Mouse (Mus musculus): ENCODE data around the gene Tspan12. TPM values are rescaled to one million over a fixed set of nuclear protein-coding genes. Genes with fewer than 3 reads are reported as not detected.

The Tspan12 gene
- total RNA-seq, 1 experiment from 2014 or later, result 0.69 TPM

DNA sequence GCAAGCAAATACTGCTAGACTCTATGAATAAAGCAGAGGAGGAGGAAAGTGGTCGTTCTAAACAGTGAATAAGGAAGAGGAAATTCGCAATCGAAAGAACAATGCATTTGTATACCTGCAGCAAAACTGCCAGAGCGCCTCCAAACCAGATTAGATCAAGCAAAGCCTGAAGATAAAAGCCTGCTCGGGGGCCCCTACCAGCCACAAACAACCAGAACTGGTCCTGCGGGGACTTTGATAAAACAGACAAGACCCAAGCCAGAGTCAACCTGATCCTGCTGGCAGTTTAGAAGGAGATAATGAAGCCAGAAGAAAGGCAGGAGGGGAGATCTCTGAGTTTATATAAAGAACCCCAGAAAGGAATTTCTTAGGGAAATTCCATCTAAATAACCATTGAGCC, 65.0 kb downstream of the Tspan12 start:
- no peak for ATAC-seq (replicated peaks; ENCODE audit: low read depth, poor library complexity, severe bottlenecking)

DNA sequence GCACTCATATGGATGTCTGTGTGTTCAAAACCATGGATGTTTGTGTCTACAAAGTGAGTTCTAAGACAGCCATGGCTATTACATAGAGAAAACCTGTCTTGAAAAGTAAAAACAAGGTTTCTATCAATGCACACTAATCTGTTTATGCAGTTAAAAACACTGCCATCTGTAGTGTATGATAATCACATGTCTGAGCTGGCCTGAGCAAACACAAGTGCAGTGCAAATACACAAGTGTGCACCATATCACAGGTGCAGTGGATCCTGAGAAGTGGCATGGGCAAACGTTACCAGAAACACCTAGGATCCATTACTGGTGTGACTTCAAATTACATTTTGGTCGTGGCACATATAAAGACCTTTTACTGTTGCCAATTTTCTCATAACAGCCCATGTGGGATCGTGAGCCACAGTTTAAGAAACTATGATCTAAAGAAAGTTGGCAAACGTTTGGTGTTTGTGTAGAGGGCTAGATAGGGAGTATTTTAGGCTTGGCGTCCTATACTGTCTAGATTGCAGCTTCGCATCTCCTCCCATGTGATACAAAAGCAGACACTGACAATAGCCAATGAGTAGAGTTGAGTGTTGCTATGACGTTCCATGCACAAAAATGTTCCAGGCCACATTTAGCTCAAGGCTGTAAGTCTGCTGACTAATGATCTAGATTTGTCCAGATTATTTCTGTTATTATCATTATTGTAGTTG, 78.0 kb downstream of the Tspan12 start:
- ATAC-seq (replicated peaks; ENCODE audit: low read depth, poor library complexity, severe bottlenecking), result no peak

DNA sequence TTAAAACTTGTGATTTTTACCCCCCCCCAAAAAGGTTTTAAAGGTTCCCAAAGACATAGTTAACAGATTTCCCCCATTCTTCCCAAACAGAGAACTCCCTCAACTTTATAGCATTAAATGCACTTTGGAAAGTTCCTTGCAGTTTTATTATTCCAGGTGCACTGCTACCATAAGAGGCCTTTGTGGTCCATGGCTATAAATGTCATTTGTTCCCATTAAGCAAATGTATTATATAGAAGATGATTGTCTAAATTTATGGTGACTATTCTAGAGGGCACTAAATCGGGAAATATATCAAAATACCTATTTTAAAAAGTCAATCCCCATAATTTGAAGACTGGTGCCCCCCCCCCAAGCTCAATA, 82.9 kb downstream of the Tspan12 start:
- ATAC-seq (replicated peaks; ENCODE audit: low read depth, poor library complexity, severe bottlenecking), result no peak

DNA sequence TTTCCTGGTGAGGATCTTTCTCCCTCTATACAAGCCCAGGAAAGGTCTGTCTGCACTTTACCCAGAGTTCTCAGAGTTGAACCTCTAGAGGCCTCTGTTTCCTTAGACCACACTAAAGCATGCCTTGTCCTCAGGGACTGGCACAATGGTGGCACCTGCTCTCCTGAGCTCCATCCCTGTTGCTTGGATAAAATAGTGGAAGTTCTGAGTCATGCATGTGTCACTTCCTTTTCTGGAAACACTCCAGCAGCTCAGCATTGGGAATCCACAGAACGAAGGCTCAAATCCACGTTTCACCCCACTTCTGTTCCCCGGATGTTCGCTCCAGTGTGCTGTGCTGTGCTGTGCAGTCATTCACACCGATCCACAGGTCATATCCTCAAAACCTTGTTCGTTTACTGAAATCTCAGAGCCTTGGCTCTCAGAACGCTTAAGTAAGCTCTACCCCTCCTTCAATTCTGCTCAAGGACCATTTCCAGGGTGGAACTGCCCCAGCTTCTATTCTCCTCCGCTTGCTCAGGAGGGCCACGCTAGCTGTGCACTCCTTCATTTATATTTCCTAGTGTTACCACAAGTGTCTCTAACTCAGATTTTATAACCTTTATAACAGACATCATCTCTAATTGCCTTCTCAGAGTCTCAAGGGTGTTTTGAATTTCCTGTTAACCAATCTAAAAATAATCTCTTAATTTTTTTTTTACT, 83.4 kb downstream of the Tspan12 start:
- ATAC-seq (replicated peaks; ENCODE audit: low read depth, poor library complexity, severe bottlenecking), result no peak

DNA sequence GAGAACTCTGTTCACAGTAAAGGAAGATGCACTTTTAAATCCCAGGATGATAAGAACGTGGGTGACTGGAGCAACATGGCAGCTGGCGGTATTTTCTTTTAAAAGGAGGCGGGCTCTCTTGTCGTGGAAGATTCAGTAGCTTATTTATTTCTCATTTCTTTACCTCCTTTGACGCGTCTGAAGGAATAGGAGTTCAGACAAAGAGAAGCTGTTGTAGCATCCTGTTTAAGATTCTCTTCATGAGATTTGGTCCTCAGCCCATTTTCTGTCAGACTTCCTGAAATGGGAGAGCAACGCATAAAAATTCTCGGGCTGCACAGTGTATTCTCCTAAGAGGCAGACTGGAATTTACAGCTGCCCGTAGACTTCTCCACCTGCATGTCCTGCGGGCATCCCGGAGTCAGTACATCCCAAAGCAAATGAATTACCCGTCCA, 84.5 kb downstream of the Tspan12 start:
- ATAC-seq (replicated peaks; ENCODE audit: low read depth, poor library complexity, severe bottlenecking), result no peak

DNA sequence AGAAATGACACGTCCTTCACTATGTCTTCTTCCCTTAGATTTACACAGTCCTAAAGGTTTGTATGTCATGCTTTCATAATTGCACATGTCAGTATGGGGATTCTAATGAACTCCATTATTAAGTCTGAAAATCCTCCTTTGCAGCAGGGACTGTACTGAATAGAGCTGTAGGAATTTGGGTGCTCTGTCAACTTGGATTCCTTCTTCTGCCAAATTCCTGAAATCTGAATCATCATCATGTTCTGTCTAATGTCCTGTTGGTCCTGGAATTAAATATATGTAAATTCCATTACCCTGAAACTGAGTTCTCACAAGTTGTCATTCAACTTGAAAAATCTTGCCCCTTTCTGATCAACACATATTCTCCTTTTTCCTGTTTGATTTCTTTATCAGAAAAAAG, 104.8 kb downstream of the Tspan12 start:
- no peak for ATAC-seq (replicated peaks; ENCODE audit: low read depth, poor library complexity, severe bottlenecking)

DNA sequence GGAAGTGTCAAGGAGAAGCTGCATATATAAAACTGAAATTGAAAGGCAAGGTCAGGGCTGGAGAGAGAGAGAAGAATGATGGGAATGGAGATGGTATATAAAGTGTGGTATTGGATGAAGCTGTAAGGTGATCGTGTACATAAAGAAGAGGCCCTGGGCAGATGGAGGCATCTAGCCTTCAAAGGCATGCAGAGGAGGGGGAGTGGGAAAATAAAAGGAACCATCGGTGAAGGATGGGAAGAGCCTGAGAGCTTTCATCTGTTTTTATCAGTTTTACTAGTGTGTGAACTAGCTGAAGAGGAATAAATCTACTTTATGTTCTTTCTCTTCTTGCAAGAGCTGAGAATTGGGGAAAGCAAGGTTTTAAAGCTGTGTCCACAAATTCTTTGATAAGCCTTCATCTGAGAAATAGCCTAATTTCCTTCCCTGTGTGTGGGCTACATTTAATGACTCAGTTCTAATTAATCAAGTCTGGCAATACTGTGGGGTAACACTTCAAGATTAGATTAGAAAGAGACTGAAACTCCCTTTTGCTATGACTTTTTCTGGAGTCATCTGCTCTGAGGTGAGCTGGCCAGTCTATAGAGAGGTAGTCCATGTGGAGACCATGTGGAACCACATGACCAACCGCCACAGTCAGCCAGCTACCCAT, 107.6 kb downstream of the Tspan12 start:
- no peak for ATAC-seq (replicated peaks; ENCODE audit: low read depth, poor library complexity, severe bottlenecking)

DNA sequence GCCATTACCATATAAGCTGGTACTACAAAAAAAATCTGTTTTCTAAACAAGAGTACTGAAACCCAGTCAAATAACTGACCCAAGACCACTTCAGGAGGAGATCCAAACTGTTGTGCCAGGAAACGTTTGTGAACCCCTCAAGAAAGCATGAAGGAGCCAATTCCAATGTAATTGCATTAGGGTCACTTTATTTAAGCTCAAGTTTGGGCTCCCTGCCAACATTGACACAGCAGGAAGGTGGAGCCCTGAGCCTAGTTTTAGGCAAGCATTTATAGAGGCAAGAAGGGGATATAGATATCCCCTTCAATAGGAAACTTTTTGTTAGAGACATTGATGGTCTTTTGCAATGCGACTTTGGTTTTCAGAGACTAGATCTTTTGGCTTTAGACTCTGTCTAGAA, 111.7 kb downstream of the Tspan12 start:
- ATAC-seq (replicated peaks; ENCODE audit: low read depth, poor library complexity, severe bottlenecking), result no peak

DNA sequence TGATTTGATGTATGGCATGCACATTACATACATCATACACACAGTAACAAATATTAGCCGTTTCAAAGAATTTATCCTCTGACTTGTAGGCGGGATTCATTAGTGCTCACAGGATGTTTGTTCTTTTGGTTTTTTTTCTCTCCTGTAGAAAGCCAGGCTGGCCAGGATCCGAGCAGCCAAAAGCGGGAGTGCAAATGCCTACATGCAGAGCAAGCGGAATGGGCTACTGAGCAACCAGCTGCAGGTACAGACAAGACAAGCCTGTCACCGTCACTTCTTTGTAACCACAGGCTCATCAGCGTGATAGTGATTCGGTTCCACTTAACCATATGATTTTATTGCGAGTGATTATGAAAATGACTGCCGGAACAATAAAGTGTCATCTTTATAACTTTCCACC, 130.1 kb downstream of the Tspan12 start:
- ATAC-seq (replicated peaks; ENCODE audit: low read depth, poor library complexity, severe bottlenecking), result no peak

Other genes starting within 250 kb of the Tspan12 start
- 43.8 and 44.3 TPM in 2 replicates for gene Ing3, start 97.1 kb upstream of the Tspan12 start, total RNA-seq (2017)
- gene Cped1, start 133.4 kb upstream of the Tspan12 start, total RNA-seq (2017), result 2.9 and 5.8 TPM in 2 replicates

Measured in common myeloid progenitor, adult 5-6 weeks (primary cell).